Mouse (Mus musculus) hindbrain, embryonic 11.5 days (tissue): Measurements from ENCODE around the gene Ipo13. TPM values are rescaled to one million over a fixed set of nuclear protein-coding genes. Genes with fewer than 3 reads are reported as not detected.

ENCODE experiments used
- ATAC-seq: fragments of 200-750 bp; cut with Nextera tagmentation; 2 replicates; pipeline ENCODE4 v1.8.0; 2017; ENCODE audit warnings: mild to moderate bottlenecking, moderate TSS enrichment, moderate library complexity; ENCODE audit not compliant: low FRiP score
- DNase-seq: peaks from one replicate; pipeline ENCODE4 v3.0.0-alpha.2; 2015; ENCODE audit warnings: low spot score
- H3K27ac ChIP-seq: fragments of 300-500 bp; sonication (generic); 2 replicates; pipeline ENCODE4 v1.5.1; 2014; ENCODE audit warnings: mild to moderate bottlenecking, low read depth, low read length
- H3K27me3 ChIP-seq: fragments of 300-500 bp; sonication (generic); 2 replicates; pipeline ENCODE4 v1.6.1; 2014; ENCODE audit warnings: mild to moderate bottlenecking, low read length, moderate library complexity, mixed read lengths; ENCODE audit not compliant: control insufficient read depth, insufficient read depth
- H3K36me3 ChIP-seq: fragments of 300-500 bp; sonication (generic); 2 replicates; pipeline ENCODE4 v1.6.1; 2014; ENCODE audit warnings: mild to moderate bottlenecking, low read length, moderate library complexity, mixed read lengths; ENCODE audit not compliant: control insufficient read depth, insufficient read depth
- H3K4me1 ChIP-seq: fragments of 300-500 bp; sonication (generic); replicated peaks from 2 replicates; pipeline ENCODE4 v1.6.1; 2014; ENCODE audit warnings: low read length, mixed read lengths; ENCODE audit not compliant: control insufficient read depth, insufficient read depth
- H3K4me2 ChIP-seq: fragments of 300-500 bp; sonication (generic); replicated peaks from 2 replicates; pipeline ENCODE4 v1.6.1; 2014; ENCODE audit warnings: mild to moderate bottlenecking, low read depth, low read length
- H3K4me3 ChIP-seq: fragments of 300-500 bp; sonication (generic); 2 replicates; pipeline ENCODE4 v1.5.1; 2014; ENCODE audit warnings: low read depth, low read length
- H3K9ac ChIP-seq: fragments of 300-500 bp; sonication (generic); 2 replicates; pipeline ENCODE4 v1.6.1; 2014; ENCODE audit warnings: low read depth, low read length
- H3K9me3 ChIP-seq: fragments of 300-500 bp; sonication (generic); 2 replicates; pipeline ENCODE4 v1.6.1; 2016; ENCODE audit warnings: low read length; ENCODE audit not compliant: control insufficient read depth
- WGBS: fragments of 180-500 bp; shearing (Covaris S2); extraction: QIAGEN DNeasy Blood & Tissue Kit; methylation state at CpG from one replicate; pipeline ENCODE4 v1.1.7; 2014; 5-methylcytosine and 5-hydroxymethylcytosine counted together
- polyA plus RNA-seq: library from polyadenylated mRNA; unstranded; fragments of >200 nt; fragmentation: Nextera tagmentation; extraction: Ambion mirVana; gene quantifications from 2 replicates; pipeline ENCODE4 v1.2.1, GENCODE M21; 2014

Gene Ipo13
- polyA plus RNA-seq, 1 experiment from 2014 or later: 43.8 TPM

DNA sequence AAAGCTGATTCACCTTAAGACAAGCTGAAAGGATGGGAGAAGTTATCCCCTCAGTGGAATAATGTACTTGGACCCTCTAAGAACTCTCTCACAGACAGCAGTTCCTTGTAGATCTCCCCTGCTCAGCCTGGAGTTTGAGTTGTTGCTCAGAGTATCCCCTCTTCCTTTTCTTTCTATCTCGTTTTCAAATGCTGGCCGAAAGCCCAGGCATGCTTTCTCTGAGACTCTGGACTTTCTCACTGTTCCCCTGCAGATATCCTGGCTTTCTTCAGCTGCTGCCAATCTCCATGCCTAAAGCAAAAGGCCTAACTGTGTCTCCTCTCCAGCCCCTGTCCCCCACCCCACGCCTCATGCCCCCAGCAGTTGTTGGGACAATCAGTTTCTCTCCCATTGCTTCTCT is 3.5 kb upstream of the Ipo13 start:
- peaks cover 6% of the 10 kb centered on the region; the same call in 1 of the 2 replicates for H3K4me1 ChIP-seq
- 90% methylated on average over 3 of the region's 3 CpGs for WGBS
- ATAC-seq: no peak

DNA sequence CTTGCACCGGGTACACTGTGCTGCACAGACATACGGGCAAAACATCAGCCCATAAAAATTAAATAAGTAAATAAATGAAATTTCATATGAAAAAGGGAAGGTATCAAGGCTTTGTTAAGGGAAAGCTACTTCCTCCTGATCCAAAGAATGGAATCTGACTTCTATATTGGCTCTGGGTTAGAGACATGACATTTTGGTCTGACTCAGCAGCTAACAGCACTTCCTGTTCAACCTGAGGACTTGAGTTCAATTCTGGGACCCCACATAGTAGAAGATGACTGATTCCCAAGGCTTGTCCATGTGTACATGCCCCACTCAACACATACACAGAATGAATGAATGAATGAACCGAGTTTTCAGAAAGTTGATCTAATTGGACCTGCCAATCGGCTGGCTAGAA is 3.0 kb upstream of the Ipo13 start:
- peaks cover 9% of the 10 kb centered on the region; the same call in 1 of the 2 replicates for H3K4me1 ChIP-seq
- no peaks in the 10 kb centered on the region for H3K27me3 ChIP-seq
- ATAC-seq: no peak
- H3K4me3 ChIP-seq: no peak overlapping the region
- H3K9me3 ChIP-seq: no peaks in the 10 kb centered on the region
- H3K4me2 ChIP-seq: no peak overlapping the region
- no peak overlapping the region for H3K9ac ChIP-seq
- H3K36me3 ChIP-seq: no peaks in the 10 kb centered on the region
- DNase-seq: no peak
- 96% methylated on average over 4 of the region's 4 CpGs for WGBS
- H3K27ac ChIP-seq: no peak overlapping the region

More for the DNA sequence above, 3.5 kb upstream of the Ipo13 start:
- no peak for DNase-seq
- Histone ChIP-seq H3K4me3 (no peak overlapping the region), H3K36me3 (no peaks in the 10 kb centered on the region), H3K4me2 (no peak overlapping the region), H3K27ac (no peak overlapping the region), H3K9me3 (no peaks in the 10 kb centered on the region), H3K9ac (no peak overlapping the region), H3K27me3 (no peaks in the 10 kb centered on the region)

DNA sequence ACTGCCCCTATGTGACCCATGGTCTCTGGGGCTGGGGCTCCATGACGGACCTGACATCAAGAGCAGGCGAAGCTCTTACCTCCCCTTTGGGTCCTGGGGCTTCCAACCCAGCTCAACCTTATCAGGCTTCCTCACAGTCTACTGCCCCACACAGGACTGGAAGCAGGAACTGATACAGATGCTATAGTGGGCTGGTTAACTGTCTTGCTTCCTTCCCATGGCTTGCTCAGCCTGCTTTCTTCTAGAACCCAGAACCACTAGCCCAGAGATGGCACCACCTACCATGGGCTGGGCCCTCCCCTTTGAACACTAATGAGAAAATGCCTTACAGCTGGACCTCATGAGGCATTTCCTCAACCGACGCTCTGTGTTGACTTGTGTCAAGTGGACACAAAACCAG is 2.6 kb upstream of the Ipo13 start:
- H3K9ac ChIP-seq: no peak overlapping the region
- ATAC-seq: no peak

DNA sequence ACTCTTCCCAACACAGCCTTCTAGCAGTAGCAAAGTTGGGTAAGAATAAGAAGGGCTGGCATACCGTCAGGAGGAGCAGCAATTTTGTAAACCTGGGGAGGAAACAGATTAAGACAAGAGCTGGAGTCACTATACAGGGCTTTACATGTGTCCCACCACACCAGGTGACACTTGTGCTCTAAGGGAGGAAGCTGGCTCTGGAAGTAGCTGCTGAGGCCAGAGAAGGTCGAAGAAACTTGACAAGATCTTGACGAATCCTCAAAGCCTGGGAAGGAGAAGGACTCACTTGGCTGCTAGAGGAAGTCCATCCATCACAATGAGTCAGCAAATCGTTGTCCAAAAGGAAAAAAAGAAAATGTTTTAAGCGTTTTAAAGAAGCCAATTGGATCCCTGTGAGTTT is 1.6 kb upstream of the Ipo13 start:
- WGBS: 87% methylated on average over 5 of the region's 5 CpGs
- no peaks in the 10 kb centered on the region for H3K27me3 ChIP-seq
- DNase-seq (no peak), ATAC-seq (no peak)
- no peak overlapping the region for H3K4me2 ChIP-seq
- H3K9me3 ChIP-seq: no peaks in the 10 kb centered on the region
- H3K4me3 ChIP-seq: no peak overlapping the region
- H3K4me1 ChIP-seq: peaks cover 9% of the 10 kb centered on the region; the same call in 1 of the 2 replicates
- no peak overlapping the region for H3K27ac ChIP-seq
- H3K36me3 ChIP-seq: no peaks in the 10 kb centered on the region
- H3K9ac ChIP-seq: no peak overlapping the region

More for the DNA sequence above, 2.6 kb upstream of the Ipo13 start:
- Histone ChIP-seq H3K4me3 (no peak overlapping the region), H3K4me2 (no peak overlapping the region), H3K4me1 (peaks cover 9% of the 10 kb centered on the region; the same call in 1 of the 2 replicates), H3K9me3 (no peaks in the 10 kb centered on the region), H3K36me3 (no peaks in the 10 kb centered on the region), H3K27ac (no peak overlapping the region), H3K27me3 (no peaks in the 10 kb centered on the region)
- 94% methylated on average over 4 of the region's 4 CpGs for WGBS
- DNase-seq: no peak

DNA sequence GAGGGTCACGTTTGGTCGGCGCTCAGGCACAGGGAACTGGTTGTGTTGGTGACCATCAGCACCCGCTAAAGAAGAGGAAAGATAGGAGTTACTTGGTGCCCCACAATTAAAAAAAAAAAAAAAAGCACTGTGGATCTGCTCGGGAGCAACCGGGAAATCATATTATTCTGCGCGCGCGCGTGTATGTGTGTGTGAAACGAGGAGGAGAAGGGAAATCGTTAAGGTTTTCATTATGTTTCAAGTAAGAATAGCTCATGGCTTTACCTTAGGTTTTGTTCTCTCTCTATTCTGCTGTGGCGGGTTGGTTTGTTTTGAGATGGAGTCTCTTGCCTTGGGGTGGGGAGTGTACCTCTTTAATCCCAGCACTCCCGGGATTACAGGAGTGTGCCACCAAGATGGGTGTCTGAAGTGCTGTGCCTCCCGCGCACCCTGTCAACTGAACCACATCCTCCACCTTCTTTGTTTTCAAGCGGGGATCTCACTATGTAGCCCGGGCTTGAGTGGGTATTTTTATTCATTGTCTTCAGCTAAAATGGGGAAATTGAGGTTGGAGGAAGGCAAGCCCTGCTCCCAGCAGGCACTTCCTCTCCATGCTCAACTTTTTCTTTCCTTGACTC is 798 bp upstream of the Ipo13 start:
- Histone ChIP-seq H3K27ac (no peak overlapping the region), H3K9ac (peak overlapping the region; percentile 85), H3K4me2 (peak overlapping the region; percentile 99), H3K4me3 (peak overlapping the region; percentile 85), H3K27me3 (no peaks in the 10 kb centered on the region), H3K9me3 (no peaks in the 10 kb centered on the region), H3K36me3 (no peaks in the 10 kb centered on the region), H3K4me1 (peaks cover 9% of the 10 kb centered on the region; the same call in 1 of the 2 replicates)
- 6% methylated on average over 19 of the region's 19 CpGs for WGBS
- ATAC-seq (no peak), DNase-seq (peak; percentile 38)

DNA sequence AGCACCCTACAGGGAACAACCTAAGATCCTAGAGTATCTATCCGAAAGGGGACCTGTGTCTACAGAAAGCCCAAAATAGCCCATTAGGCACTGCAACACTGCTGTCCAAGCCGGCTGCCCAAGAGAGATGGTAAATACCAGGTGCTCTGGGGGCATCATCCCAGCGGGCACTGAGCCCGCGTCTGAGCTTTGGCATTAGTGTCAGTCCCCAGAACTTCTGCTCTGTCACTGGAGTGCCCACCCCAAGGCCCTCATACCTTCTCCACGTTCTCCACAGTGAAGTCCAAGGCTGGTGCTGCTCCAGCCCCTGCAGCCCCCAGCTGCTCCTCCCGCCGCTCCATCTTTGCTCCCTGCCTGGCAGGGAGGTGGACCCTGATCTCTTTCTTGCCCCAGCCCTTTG is 768 bp downstream of the Ipo13 start:
- Histone ChIP-seq H3K36me3 (no peaks in the 10 kb centered on the region), H3K27ac (no peak overlapping the region), H3K27me3 (no peaks in the 10 kb centered on the region), H3K4me3 (peak overlapping the region; percentile 85), H3K9me3 (no peaks in the 10 kb centered on the region), H3K4me2 (peak overlapping the region; percentile 99), H3K4me1 (peaks cover 9% of the 10 kb centered on the region; the same call in 1 of the 2 replicates), H3K9ac (peak overlapping the region; percentile 85)
- peak; percentile 11 for DNase-seq
- ATAC-seq: no peak; the same call in 1 of the 2 replicates
- 13% methylated on average over 8 of the region's 8 CpGs for WGBS

DNA sequence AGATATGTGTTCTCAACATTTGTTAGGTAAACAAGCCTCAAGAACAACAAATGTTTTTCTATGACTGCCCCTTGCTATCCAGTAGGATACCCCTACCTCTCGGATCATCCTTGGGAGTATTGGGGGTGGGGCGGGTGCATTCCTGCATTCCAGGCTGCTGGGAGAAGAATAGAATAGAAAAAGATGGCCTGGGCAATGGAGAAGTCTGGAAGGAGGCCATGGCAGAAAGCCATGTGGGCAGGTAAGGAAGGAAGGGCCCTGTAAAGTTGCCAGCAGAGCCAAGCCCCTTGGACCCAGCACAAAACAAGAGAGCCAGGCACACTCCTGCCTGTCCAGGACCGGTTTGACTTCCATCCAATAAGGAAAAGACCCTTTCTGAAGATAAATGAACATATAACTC is 1.4 kb downstream of the Ipo13 start:
- DNase-seq (no peak), ATAC-seq (no peak)
- Histone ChIP-seq H3K4me3 (peak overlapping the region; percentile 85), H3K27me3 (no peaks in the 10 kb centered on the region), H3K36me3 (no peaks in the 10 kb centered on the region), H3K9me3 (no peaks in the 10 kb centered on the region), H3K9ac (no peak overlapping the region), H3K4me2 (peak overlapping the region; percentile 99), H3K4me1 (peaks cover 9% of the 10 kb centered on the region; the same call in 1 of the 2 replicates), H3K27ac (no peak overlapping the region)
- 57% methylated on average over 3 of the region's 3 CpGs for WGBS

DNA sequence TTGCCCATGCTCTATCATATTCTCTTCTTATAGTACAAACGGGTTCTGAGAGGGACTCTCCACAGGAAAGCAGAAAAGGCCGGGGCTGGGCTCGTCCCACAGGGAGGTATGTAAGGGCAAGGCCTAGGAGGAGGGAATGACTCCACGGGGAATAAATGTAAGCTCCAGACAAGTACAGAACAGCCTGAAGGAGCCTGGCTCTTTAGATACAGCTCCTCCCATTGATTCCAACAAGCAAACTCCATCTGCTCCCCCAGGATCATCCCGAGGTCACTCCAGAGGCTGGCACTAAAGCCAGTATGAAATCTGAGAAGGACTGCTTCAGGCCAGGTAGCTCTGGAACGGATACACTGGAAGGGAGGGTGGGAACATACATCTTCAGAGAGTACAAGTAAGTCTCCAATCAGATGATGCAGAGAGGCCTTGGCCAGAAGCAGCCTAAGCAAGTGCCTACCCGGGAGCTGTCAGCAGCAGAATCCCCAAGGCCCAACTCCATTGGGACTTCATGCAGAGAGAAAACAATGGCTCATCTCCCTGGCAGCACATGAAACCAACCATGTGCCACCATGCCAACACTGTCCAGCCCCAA is 2.0 kb downstream of the Ipo13 start:
- no peak overlapping the region for H3K9ac ChIP-seq

DNA sequence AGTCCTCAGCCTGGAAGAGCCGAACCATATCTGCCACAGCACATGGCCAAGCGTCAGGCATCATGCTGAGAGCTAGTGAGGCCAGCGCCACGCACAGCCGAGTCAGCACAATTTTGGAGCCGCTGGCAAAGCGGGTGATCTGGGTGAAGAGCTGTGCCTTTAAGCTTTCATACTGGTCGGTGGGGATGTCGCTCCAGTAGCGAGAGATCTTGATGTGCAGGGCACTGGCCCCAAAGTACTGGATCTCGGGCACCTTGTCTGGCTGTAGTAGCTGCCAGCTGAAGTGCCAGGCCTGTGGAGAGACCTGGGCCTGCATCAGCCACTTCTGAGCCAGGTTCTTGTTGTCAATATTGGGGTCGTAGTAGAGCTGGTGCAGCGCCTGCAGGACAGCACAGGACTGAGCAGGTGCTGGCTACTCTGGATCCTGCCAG is 2.7 kb downstream of the Ipo13 start:
- no peaks in the 10 kb centered on the region for H3K36me3 ChIP-seq
- no peaks in the 10 kb centered on the region for H3K9me3 ChIP-seq
- H3K27me3 ChIP-seq: no peaks in the 10 kb centered on the region
- ATAC-seq (no peak), DNase-seq (no peak)
- H3K27ac ChIP-seq: no peak overlapping the region
- no peak overlapping the region for H3K4me2 ChIP-seq
- no peak overlapping the region for H3K9ac ChIP-seq
- WGBS: 87% methylated on average over 13 of the region's 13 CpGs
- H3K4me3 ChIP-seq: no peak overlapping the region
- H3K4me1 ChIP-seq: peaks cover 9% of the 10 kb centered on the region; the same call in 1 of the 2 replicates

More for the DNA sequence above, 2.0 kb downstream of the Ipo13 start:
- Histone ChIP-seq H3K4me1 (peaks cover 9% of the 10 kb centered on the region; the same call in 1 of the 2 replicates), H3K4me2 (peak overlapping the region; percentile 20; the same call in 1 of the 2 replicates), H3K4me3 (peak overlapping the region; percentile 85), H3K36me3 (no peaks in the 10 kb centered on the region), H3K9me3 (no peaks in the 10 kb centered on the region), H3K27ac (no peak overlapping the region), H3K27me3 (no peaks in the 10 kb centered on the region)
- ATAC-seq (no peak), DNase-seq (no peak)
- WGBS: 69% methylated on average over 7 of the region's 7 CpGs
